8 mouse cellular contexts compared by ENCODE assay signal in the genomic region with DNA sequence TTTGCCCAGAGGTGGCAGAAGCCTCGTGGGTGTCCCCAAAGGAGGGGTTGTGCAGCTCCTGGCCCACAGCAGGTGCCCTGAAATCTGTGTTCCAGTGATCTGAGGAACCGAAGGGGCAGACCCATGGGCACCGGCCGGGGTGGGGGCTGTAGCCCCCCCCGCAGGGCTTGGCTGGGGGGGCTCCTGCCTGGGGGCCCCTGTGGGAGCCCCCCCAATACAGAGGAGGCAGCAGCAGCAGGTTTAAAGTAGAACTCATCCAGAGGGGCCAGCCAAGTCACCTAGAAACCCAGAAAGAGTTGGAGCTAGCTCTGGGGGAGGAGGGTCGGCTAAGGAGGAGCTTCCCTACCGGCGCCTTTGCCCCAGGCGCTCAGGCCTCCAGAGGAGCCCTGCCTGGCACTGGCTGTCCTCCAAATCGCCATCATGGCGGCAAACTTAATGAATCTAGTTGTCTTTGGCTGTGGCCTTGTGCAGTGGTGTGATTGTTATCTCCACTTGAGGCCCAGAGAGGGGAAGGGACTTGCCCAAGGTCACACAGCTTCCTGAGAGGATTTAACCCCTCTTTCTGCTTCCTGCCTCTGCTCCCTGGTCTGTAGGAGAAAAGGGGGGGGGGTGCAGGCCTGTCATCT. TPM values are rescaled to one million over a fixed set of nuclear protein-coding genes. Genes with fewer than 3 reads are reported as not detected.
DNase-seq lines count a peak whose midpoint lies in the region; ATAC-seq and TF ChIP-seq lines count a peak whose summit lies in the region.

No protein-coding gene starts in this region.

- intact Hi-C loops in heart, adult 2 months (cut with DNase I), result no loop called here
- intact Hi-C loops in left cerebral cortex, postnatal 36 days (cut with DNase I), result no loop called here

- H3K27me3 ChIP-seq in heart, adult 2 months (ENCODE audit: control insufficient read depth, insufficient read depth, low read length), result no peaks in the 10 kb centered on the region
- no peaks in the 10 kb centered on the region; the same call in 1 of the 2 replicates for H3K27me3 ChIP-seq in limb, embryonic 11.5 days (ENCODE audit: control insufficient read depth, insufficient read depth, low read length)

- no peak for TF ChIP-seq EP300 in heart, adult 2 months (IDR thresholded peaks at IDR 0.05; ENCODE audit: insufficient read depth, low read depth, low read length)

- H3K9ac ChIP-seq in heart, adult 2 months (ENCODE audit: low read depth, low read length), result no peak overlapping the region
- H3K9ac ChIP-seq in limb, embryonic 11.5 days (ENCODE audit: low read length), result no peak overlapping the region

- H3K27ac ChIP-seq in heart, adult 2 months, result no peak overlapping the region
- H3K27ac ChIP-seq in limb, embryonic 11.5 days (replicated peaks; ENCODE audit: low read depth, low read length), result 0 out of 2 replicates have a peak overlapping the region, but pooled peaks have one; percentile 8

- H3K9me3 ChIP-seq in limb, embryonic 11.5 days (ENCODE audit: control insufficient read depth, low read length), result no peaks in the 10 kb centered on the region

- no peak overlapping the region for H3K4me3 ChIP-seq in heart, adult 2 months
- H3K4me3 ChIP-seq in limb, embryonic 11.5 days (ENCODE audit: low read depth, low read length), result peak overlapping the region; percentile 58

- H3K36me3 ChIP-seq in heart, adult 2 months (ENCODE audit: control insufficient read depth, insufficient read depth, low read length), result no peaks in the 10 kb centered on the region
- H3K36me3 ChIP-seq in limb, embryonic 11.5 days (ENCODE audit: control insufficient read depth, insufficient read depth, low read length), result peaks cover 2% of the 10 kb centered on the region; the same call in 1 of the 2 replicates

- 33% methylated on average over 11 of the region's 11 CpGs for WGBS in heart, adult 2 months
- 23% methylated on average over 11 of the region's 11 CpGs for WGBS in limb, embryonic 11.5 days

- peak overlapping the region; percentile 69 for H3K4me2 ChIP-seq in limb, embryonic 11.5 days (ENCODE audit: low read depth, severe bottlenecking)

- TF ChIP-seq CTCF in heart, adult 2 months (IDR thresholded peaks at IDR 0.05), result no peak

- peaks cover 2% of the 10 kb centered on the region for H3K4me1 ChIP-seq in heart, adult 2 months (ENCODE audit: control insufficient read depth, insufficient read depth, low read length)
- peaks cover 27% of the 10 kb centered on the region for H3K4me1 ChIP-seq in limb, embryonic 11.5 days (ENCODE audit: control insufficient read depth, insufficient read depth, low read length)

- ATAC-seq in limb, embryonic 11.5 days (ENCODE audit: insufficient number of reproducible peaks, low FRiP score, low TSS enrichment, low read depth), result no peak

- no peak for TF ChIP-seq POLR2A in heart, adult 2 months (IDR thresholded peaks at IDR 0.05; ENCODE audit: insufficient read depth, low read depth, low read length)

- DNase-seq in heart, adult 11 months, result peak; percentile 95
- DNase-seq in heart, adult 2 months, result no peak
- peak; percentile 56 for DNase-seq in testis, postnatal 14 days (ENCODE audit: low spot score)
- no peak for DNase-seq in testis, postnatal 10 days (ENCODE audit: low spot score)
- DNase-seq in limb, embryonic 11.5 days (ENCODE audit: low spot score), result no peak
- no peak for DNase-seq in left cerebral cortex, postnatal 36 days (ENCODE audit: low spot score in 2 of 2)
- no peak for DNase-seq in left cerebral cortex, adult 11 months (ENCODE audit: low spot score)
- no peak for DNase-seq in spleen, postnatal 36 days (ENCODE audit: low spot score in 2 of 2)

- no peaks in the 10 kb centered on the region; the same call in 1 of the 2 replicates for H3K79me2 ChIP-seq in heart, adult 2 months (replicated peaks; ENCODE audit: control insufficient read depth, insufficient read depth, low read length)

RNA-seq across cellular contexts. Expression of a gene that starts 4.2 kb away (rescaled TPM):
- total RNA-seq in heart, adult 2 months (2021), result 10 to 100 TPM; 85.8 to 91.0 TPM
- polyA plus RNA-seq in heart, adult 2 months (2012; rRNA removed), result 42.3 and 56.8 TPM in 2 replicates
- polyA plus RNA-seq in limb, embryonic 11.5 days (2014; fragmentation: Nextera tagmentation; extraction: Ambion mirVana), result 282 and 293 TPM in 2 replicates
- total RNA-seq in left cerebral cortex, postnatal 36 days (2021), result 10 to 100 TPM; 51.5 to 55.6 TPM

RNA-seq across cellular contexts. Expression of a gene that starts 5.7 kb away (rescaled TPM):
- 10 to 100 TPM; 14.6 to 15.2 TPM for total RNA-seq in heart, adult 2 months (2021)
- 27.5 and 33.7 TPM in 2 replicates for polyA plus RNA-seq in heart, adult 2 months (2012; rRNA removed)
- 24.4 and 27.7 TPM in 2 replicates for polyA plus RNA-seq in limb, embryonic 11.5 days (2014; fragmentation: Nextera tagmentation; extraction: Ambion mirVana)
- total RNA-seq in left cerebral cortex, postnatal 36 days (2021), result 10 to 100 TPM in 1 of 2 experiments, 1 to 10 TPM in 1; 9.7 to 12.5 TPM

RNA-seq across cellular contexts. Expression of a gene that starts 9.7 kb away (rescaled TPM):
- 10 to 100 TPM; 23.2 to 24.7 TPM for total RNA-seq in heart, adult 2 months (2021)
- polyA plus RNA-seq in heart, adult 2 months (2012; rRNA removed), result 21.1 and 27.6 TPM in 2 replicates
- polyA plus RNA-seq in limb, embryonic 11.5 days (2014; fragmentation: Nextera tagmentation; extraction: Ambion mirVana), result 70.9 and 72.7 TPM in 2 replicates
- 100 to 1,000 TPM; 102 to 103 TPM for total RNA-seq in left cerebral cortex, postnatal 36 days (2021)

RNA-seq across cellular contexts. Expression of a gene that starts 16.9 kb away (rescaled TPM):
- total RNA-seq in heart, adult 2 months (2021), result 100 to 1,000 TPM; 413 to 501 TPM
- 257 and 355 TPM in 2 replicates for polyA plus RNA-seq in heart, adult 2 months (2012; rRNA removed)
- polyA plus RNA-seq in limb, embryonic 11.5 days (2014; fragmentation: Nextera tagmentation; extraction: Ambion mirVana), result 37.1 and 38.7 TPM in 2 replicates
- total RNA-seq in left cerebral cortex, postnatal 36 days (2021), result 100 to 1,000 TPM in 1 of 2 experiments, 10 to 100 TPM in 1; 88.0 to 104 TPM

RNA-seq across cellular contexts. Expression of a gene that starts 21.8 kb away (rescaled TPM):
- total RNA-seq in heart, adult 2 months (2021), result 10 to 100 TPM; 45.6 to 57.4 TPM
- polyA plus RNA-seq in heart, adult 2 months (2012; rRNA removed), result 57.6 and 68.4 TPM in 2 replicates
- polyA plus RNA-seq in limb, embryonic 11.5 days (2014; fragmentation: Nextera tagmentation; extraction: Ambion mirVana), result 15.0 and 20.7 TPM in 2 replicates
- total RNA-seq in left cerebral cortex, postnatal 36 days (2021), result 10 to 100 TPM; 22.9 to 28.1 TPM

Comparison
In these comparisons a context has a peak if more than half of its experiments do, and no peak if none do; other contexts are left out.
1. DNase-seq: peak in heart, adult 11 months (single experiment) and testis, postnatal 14 days (single experiment); none in heart, adult 2 months (0 of 2), testis, postnatal 10 days (single experiment), limb, embryonic 11.5 days (single experiment), left cerebral cortex, postnatal 36 days (0 of 2), left cerebral cortex, adult 11 months (single experiment) and spleen, postnatal 36 days (0 of 2).
2. RNA of a gene that starts 9.7 kb away (total RNA-seq): 102 to 103 TPM in left cerebral cortex, postnatal 36 days; 23.2 to 24.7 TPM in heart, adult 2 months; every median in the first group is over 4 times any median in the second.